Mouse (Mus musculus): ENCODE results near the gene Hcrt.

Hcrt gene

GRCm38 (mm10) chr11:100711783-100712615 is 50.7 kb downstream of the Hcrt start, which contains the start of gene Kat2a:
Kat2a (minus strand) TSS chr11:100712465.
- DNase-seq (ENCODE audit: low spot score), result peak; percentile 78

Data from ovary, postnatal 14 days (tissue).